Mouse (Mus musculus): ENCODE results near the gene Gabarap. TPM values are rescaled to one million over a fixed set of nuclear protein-coding genes. Genes with fewer than 3 reads are reported as not detected.
"Not testable (repeated sequence)": the region's sequence is repeated elsewhere in the genome, so short reads cannot be mapped to it uniquely, and the experiment has no call there.

Gabarap gene
- polyA plus RNA-seq, 1 experiment from 2014 or later: 616 TPM

GRCm38 (mm10) chr11:69952274-69952673 is 38.7 kb upstream of the Gabarap start:
- H3K36me3 ChIP-seq (ENCODE audit: control insufficient read depth, insufficient read depth, low read length): no peaks in the 10 kb centered on the region
- H3K27ac ChIP-seq (replicated peaks; ENCODE audit: low read depth, low read length): no peak overlapping the region
- WGBS: 31% methylated on average over 1 of the region's 1 CpGs
- no peak overlapping the region for H3K9ac ChIP-seq (replicated peaks; ENCODE audit: low read length)
- H3K4me3 ChIP-seq (replicated peaks; ENCODE audit: low read depth, low read length): no peak overlapping the region
- H3K27me3 ChIP-seq (ENCODE audit: control insufficient read depth, insufficient read depth, low read length): peaks cover 5% of the 10 kb centered on the region; the same call in 1 of the 2 replicates
- H3K9me3 ChIP-seq (ENCODE audit: control insufficient read depth, low read length): no peaks in the 10 kb centered on the region
- DNase-seq: no peak
- no peak overlapping the region for H3K4me2 ChIP-seq (ENCODE audit: low read length)
- H3K4me1 ChIP-seq (ENCODE audit: control insufficient read depth, insufficient read depth, low read length): peaks cover 9% of the 10 kb centered on the region
- ATAC-seq (ENCODE audit: low FRiP score, low TSS enrichment): no peak

- Histone ChIP-seq H3K4me3 (replicated peaks; ENCODE audit: low read depth, low read length) (no peak overlapping the region), H3K36me3 (ENCODE audit: control insufficient read depth, insufficient read depth, low read length) (no peaks in the 10 kb centered on the region), H3K27me3 (ENCODE audit: control insufficient read depth, insufficient read depth, low read length) (no peaks in the 10 kb centered on the region), H3K27ac (replicated peaks; ENCODE audit: low read depth, low read length) (no peak overlapping the region), H3K9me3 (ENCODE audit: control insufficient read depth, low read length) (no peaks in the 10 kb centered on the region), H3K4me2 (ENCODE audit: low read length) (no peak overlapping the region), H3K9ac (replicated peaks; ENCODE audit: low read length) (no peak overlapping the region), H3K4me1 (ENCODE audit: control insufficient read depth, insufficient read depth, low read length) (peaks cover 5% of the 10 kb centered on the region; the same call in 1 of the 2 replicates)
- 68% methylated on average over 11 of the region's 11 CpGs for WGBS
- no peak for DNase-seq
- no peak for ATAC-seq (ENCODE audit: low FRiP score, low TSS enrichment)
Measured at GRCm38 (mm10) chr11:69953267-69953915, 37.6 kb upstream of the Gabarap start.

GRCm38 (mm10) chr11:69955618-69956017 is 35.3 kb upstream of the Gabarap start:
- not testable (repeated sequence) for H3K9ac ChIP-seq (replicated peaks; ENCODE audit: low read length); H3K27me3 ChIP-seq (ENCODE audit: control insufficient read depth, insufficient read depth, low read length); H3K4me2 ChIP-seq (ENCODE audit: low read length); H3K27ac ChIP-seq (replicated peaks; ENCODE audit: low read depth, low read length); H3K4me3 ChIP-seq (replicated peaks; ENCODE audit: low read depth, low read length); ATAC-seq (ENCODE audit: low FRiP score, low TSS enrichment); H3K4me1 ChIP-seq (ENCODE audit: control insufficient read depth, insufficient read depth, low read length); DNase-seq; H3K9me3 ChIP-seq (ENCODE audit: control insufficient read depth, low read length); H3K36me3 ChIP-seq (ENCODE audit: control insufficient read depth, insufficient read depth, low read length)
- 80% methylated on average over 4 of the region's 4 CpGs for WGBS

GRCm38 (mm10) chr11:69956218-69956617 is 34.7 kb upstream of the Gabarap start:
- H3K4me1 ChIP-seq (ENCODE audit: control insufficient read depth, insufficient read depth, low read length): no peaks in the 10 kb centered on the region
- 77% methylated on average over 1 of the region's 1 CpGs for WGBS
- H3K27ac ChIP-seq (replicated peaks; ENCODE audit: low read depth, low read length): no peak overlapping the region
- no peak overlapping the region for H3K4me3 ChIP-seq (replicated peaks; ENCODE audit: low read depth, low read length)
- no peak overlapping the region for H3K9ac ChIP-seq (replicated peaks; ENCODE audit: low read length)
- H3K9me3 ChIP-seq (ENCODE audit: control insufficient read depth, low read length): no peaks in the 10 kb centered on the region
- H3K27me3 ChIP-seq (ENCODE audit: control insufficient read depth, insufficient read depth, low read length): no peaks in the 10 kb centered on the region
- H3K4me2 ChIP-seq (ENCODE audit: low read length): no peak overlapping the region
- ATAC-seq (ENCODE audit: low FRiP score, low TSS enrichment) (no peak), DNase-seq (no peak)
- no peaks in the 10 kb centered on the region for H3K36me3 ChIP-seq (ENCODE audit: control insufficient read depth, insufficient read depth, low read length)

- H3K4me3 ChIP-seq (replicated peaks; ENCODE audit: low read depth, low read length): no peak overlapping the region
- H3K9ac ChIP-seq (replicated peaks; ENCODE audit: low read length): no peak overlapping the region
- H3K27ac ChIP-seq (replicated peaks; ENCODE audit: low read depth, low read length): no peak overlapping the region
- ATAC-seq (ENCODE audit: low FRiP score, low TSS enrichment): no peak
- no peaks in the 10 kb centered on the region for H3K4me1 ChIP-seq (ENCODE audit: control insufficient read depth, insufficient read depth, low read length)
- H3K27me3 ChIP-seq (ENCODE audit: control insufficient read depth, insufficient read depth, low read length): peaks cover 28% of the 10 kb centered on the region
- no peak overlapping the region for H3K4me2 ChIP-seq (ENCODE audit: low read length)
- no peak for DNase-seq
- WGBS: 22% methylated on average over 5 of the region's 5 CpGs
- no peaks in the 10 kb centered on the region for H3K9me3 ChIP-seq (ENCODE audit: control insufficient read depth, low read length)
- no peaks in the 10 kb centered on the region for H3K36me3 ChIP-seq (ENCODE audit: control insufficient read depth, insufficient read depth, low read length)
Measured at GRCm38 (mm10) chr11:69960616-69961015, 30.3 kb upstream of the Gabarap start.

GRCm38 (mm10) chr11:69961841-69962240 is 29.1 kb upstream of the Gabarap start:
- no peak overlapping the region for H3K9ac ChIP-seq (replicated peaks; ENCODE audit: low read length)
- H3K36me3 ChIP-seq (ENCODE audit: control insufficient read depth, insufficient read depth, low read length): no peaks in the 10 kb centered on the region
- ATAC-seq (ENCODE audit: low FRiP score, low TSS enrichment) (no peak), DNase-seq (no peak)
- no peak overlapping the region for H3K4me2 ChIP-seq (ENCODE audit: low read length)
- no peaks in the 10 kb centered on the region for H3K9me3 ChIP-seq (ENCODE audit: control insufficient read depth, low read length)
- 51% methylated on average over 5 of the region's 5 CpGs for WGBS
- no peak overlapping the region for H3K27ac ChIP-seq (replicated peaks; ENCODE audit: low read depth, low read length)
- H3K27me3 ChIP-seq (ENCODE audit: control insufficient read depth, insufficient read depth, low read length): peaks cover 40% of the 10 kb centered on the region
- no peak overlapping the region for H3K4me3 ChIP-seq (replicated peaks; ENCODE audit: low read depth, low read length)
- H3K4me1 ChIP-seq (ENCODE audit: control insufficient read depth, insufficient read depth, low read length): 0 out of 2 replicates have a peak, but pooled peaks cover 4% of the 10 kb centered on the region

GRCm38 (mm10) chr11:69964650-69965270 is 26.2 kb upstream of the Gabarap start, which contains the start of gene Cldn7:
Gene Cldn7, plus strand, starts transcription at chr11:69964779.
- ATAC-seq (ENCODE audit: low FRiP score, low TSS enrichment): no peak
- Histone ChIP-seq H3K4me3 (replicated peaks; ENCODE audit: low read depth, low read length) (0 out of 2 replicates have a peak within 1 kb of the TSS, but pooled peaks have one; percentile 7), H3K27ac (replicated peaks; ENCODE audit: low read depth, low read length) (no peak within 1 kb of the TSS), H3K4me2 (ENCODE audit: low read length) (0 out of 2 replicates have a peak within 1 kb of the TSS, but pooled peaks have one; percentile 17), H3K9ac (replicated peaks; ENCODE audit: low read length) (no peak within 1 kb of the TSS), H3K4me1 (ENCODE audit: control insufficient read depth, insufficient read depth, low read length) (0 out of 2 replicates have a peak, but pooled peaks cover 5% of the 10 kb centered on the region), H3K36me3 (ENCODE audit: control insufficient read depth, insufficient read depth, low read length) (peaks cover 13% of the 10 kb centered on the region), H3K27me3 (ENCODE audit: control insufficient read depth, insufficient read depth, low read length) (peaks cover 55% of the 10 kb centered on the region), H3K9me3 (ENCODE audit: control insufficient read depth, low read length) (no peaks in the 10 kb centered on the region)
- no peak for DNase-seq
- 11% methylated on average over 24 of the region's 24 CpGs for WGBS

- 0 out of 2 replicates have a peak overlapping the region, but pooled peaks have one; percentile 17 for H3K4me2 ChIP-seq (ENCODE audit: low read length)
- 0 out of 2 replicates have a peak overlapping the region, but pooled peaks have one; percentile 7 for H3K4me3 ChIP-seq (replicated peaks; ENCODE audit: low read depth, low read length)
Measured at GRCm38 (mm10) chr11:69965271-69966005, 25.5 kb upstream of the Gabarap start.

More at GRCm38 (mm10) chr11:69965271-69966005, 25.5 kb upstream of the Gabarap start:
- Histone ChIP-seq H3K27me3 (ENCODE audit: control insufficient read depth, insufficient read depth, low read length) (peaks cover 55% of the 10 kb centered on the region), H3K36me3 (ENCODE audit: control insufficient read depth, insufficient read depth, low read length) (peaks cover 20% of the 10 kb centered on the region), H3K27ac (replicated peaks; ENCODE audit: low read depth, low read length) (no peak overlapping the region), H3K9ac (replicated peaks; ENCODE audit: low read length) (no peak overlapping the region), H3K9me3 (ENCODE audit: control insufficient read depth, low read length) (no peaks in the 10 kb centered on the region), H3K4me1 (ENCODE audit: control insufficient read depth, insufficient read depth, low read length) (0 out of 2 replicates have a peak, but pooled peaks cover 5% of the 10 kb centered on the region)
- 2% methylated on average over 49 of the region's 49 CpGs for WGBS
- DNase-seq: peak; percentile 28
- no peak for ATAC-seq (ENCODE audit: low FRiP score, low TSS enrichment)
